Mouse (Mus musculus) gastrocnemius, postnatal 36 days (tissue): ENCODE measurements around the gene Pitpnm3. TPM values are rescaled to one million over a fixed set of nuclear protein-coding genes. Genes with fewer than 3 reads are reported as not detected.

Experiments used
- DNase-seq, 2 experiments: peaks; one replicate each; pipeline ENCODE4 v3.0.0; 2022
- intact Hi-C: fragments of 180-260 bp; cut with DNase I; formaldehyde crosslinking; loops from one replicate; pipeline ENCODE4 v1.15.1; 2025
- total RNA-seq, 2 experiments: library from RNA; stranded (reverse); gene quantifications; 2 replicates each; pipeline ENCODE4 v1.2.3; 2021

The Pitpnm3 gene
- total RNA-seq, 2 experiments from 2014 or later = 1.1 to 1.9 TPM

DNA sequence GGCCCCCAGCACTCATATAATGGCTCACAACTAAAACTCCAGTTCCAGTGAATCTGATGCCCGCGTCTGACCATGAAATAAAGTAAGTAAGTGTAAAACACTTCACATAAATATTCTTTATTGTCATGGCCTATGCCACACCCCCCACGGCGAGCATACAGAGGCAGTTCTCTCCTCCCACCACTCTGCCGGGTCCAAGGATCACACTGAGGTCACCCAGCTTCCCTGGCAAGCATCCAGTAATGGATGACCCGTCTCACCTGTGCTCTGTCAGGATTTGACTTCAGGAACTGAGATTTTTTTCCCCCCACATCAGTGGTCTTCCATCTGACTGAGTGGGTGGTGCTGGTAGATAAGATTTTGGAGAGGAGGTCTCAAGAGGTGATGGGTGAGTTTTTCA, 4.6 kb upstream of the Pitpnm3 start:
- no peak for DNase-seq
- intact Hi-C loops = no loop called here

DNA sequence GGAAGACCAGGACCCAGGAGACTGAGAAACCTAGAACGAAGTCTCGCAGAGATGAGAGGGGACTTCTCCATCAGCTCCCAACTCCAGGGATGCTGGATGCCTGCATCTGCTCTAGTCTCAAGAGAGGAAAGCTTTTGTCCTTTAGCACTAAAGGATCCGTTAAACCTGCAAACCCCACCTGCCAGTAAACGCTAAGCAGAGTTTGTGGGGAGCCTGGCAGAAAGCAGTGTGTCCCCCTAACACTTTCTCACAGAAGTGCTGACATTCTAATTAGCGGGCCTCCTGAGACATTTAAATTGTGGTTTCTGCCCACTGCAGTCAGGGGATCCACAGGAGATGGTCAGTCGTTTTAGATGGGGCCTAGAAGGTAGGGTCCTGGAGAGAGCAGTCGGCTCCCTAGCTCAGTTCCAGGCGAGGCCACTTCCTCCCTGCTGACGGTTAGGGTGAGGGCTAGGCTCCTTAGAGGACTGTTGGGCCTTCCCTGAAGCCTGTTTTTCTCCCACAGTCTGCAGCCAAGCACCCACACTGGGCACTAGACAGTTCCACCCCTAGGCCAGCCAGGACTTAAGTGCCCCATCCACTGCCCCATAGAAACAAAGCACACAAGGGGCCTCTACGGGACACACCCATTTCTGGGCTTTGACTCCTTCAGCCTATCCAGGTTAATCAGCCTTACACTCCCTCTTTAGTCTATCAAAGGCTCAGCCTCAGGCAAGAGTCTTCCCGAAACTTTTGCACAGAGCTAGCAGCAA, 829 bp upstream of the Pitpnm3 start:
- intact Hi-C loops = no loop called here
- no peak for DNase-seq

DNA sequence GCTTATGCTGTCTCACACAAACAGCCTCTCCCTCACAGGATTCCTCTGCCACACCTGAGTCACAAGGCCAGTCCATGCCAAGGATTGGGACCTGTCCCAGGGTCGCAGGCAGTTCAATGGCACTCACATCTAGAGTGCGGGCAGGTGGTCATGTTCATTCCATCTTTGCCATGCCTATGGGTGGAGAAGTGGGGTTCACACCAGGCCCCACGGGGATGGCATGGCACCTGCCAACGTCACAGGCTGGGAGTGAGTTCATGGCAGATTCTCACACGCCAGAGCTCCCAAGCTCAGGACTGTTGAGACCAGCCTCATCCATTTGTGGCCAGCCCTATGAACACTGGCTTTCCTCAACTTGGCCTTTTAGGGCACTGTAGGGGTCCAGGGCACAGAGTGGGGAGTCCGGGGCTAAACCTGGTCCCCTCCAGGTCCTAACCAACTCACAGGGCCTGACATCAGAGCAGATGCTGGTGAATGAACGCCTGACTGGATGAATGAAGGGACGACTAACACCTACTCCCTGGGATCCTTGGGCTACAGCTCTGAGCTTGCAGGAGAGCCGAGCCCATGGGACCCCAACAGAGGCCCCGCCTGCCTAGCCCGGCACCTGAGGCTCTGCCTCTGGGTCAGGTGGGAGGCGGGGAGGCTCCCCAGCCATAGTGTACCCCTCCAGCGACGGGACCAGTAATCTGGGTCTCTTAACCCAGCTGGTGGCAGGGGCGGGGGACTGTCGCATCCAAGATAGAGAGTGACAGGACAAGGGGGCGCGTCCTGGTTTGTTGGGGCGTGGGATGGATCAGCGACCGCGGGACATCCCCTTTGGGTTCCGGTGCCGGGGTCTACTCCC, 819 bp downstream of the Pitpnm3 start:
- intact Hi-C loops = loop anchor here (5.0 kb wide), 1 partner anchor 82 kb away; no protein-coding TSS in a partner anchor

DNA sequence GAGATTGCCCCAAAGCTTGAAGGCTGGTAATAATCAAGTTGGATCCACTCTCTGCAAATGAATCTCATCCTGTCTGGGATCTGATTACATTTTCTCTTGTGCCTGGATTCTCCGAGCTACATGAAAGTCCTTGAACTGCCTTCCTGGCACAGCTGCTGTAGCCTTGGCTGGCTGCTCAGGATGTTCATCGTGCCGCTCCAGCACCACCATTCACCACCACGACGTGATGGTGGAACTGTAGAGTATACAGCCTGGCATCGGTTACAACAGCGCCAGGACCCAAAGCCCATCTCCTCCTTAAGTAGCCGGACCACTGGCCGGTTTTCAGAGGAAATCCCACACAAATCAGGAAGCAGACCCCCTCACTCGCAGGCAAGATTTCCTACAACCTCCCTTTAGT, 2.5 kb downstream of the Pitpnm3 start:
- DNase-seq = no peak
- intact Hi-C loops = loop anchor here (5.0 kb wide), 1 partner anchor 81 kb away; no protein-coding TSS in a partner anchor

More for the DNA sequence above, 819 bp downstream of the Pitpnm3 start:
- DNase-seq = no peak

DNA sequence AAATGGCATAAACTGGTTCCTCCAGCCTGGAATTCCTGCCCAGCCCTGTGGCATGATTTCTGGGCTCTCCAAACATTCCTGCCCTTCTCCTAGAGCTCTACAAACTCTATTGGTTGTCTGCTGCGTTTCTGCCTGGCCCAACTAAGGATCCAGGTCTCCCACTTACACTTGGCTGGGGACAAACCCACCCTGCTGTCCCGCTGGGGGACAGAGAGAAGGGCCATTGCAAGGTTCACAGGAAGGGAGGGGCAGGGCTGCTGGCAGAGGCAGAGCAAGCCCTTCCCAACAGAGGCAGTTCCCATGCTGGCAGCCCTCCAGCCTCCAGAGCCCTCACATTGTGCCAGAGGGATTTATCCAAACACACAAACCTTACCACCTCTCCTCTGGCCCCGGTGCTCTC, 3.3 kb downstream of the Pitpnm3 start:
- DNase-seq = peak; percentile 42 to 59
- intact Hi-C loops = loop anchor here (5.0 kb wide), 1 partner anchor 80 kb away; no protein-coding TSS in a partner anchor

DNA sequence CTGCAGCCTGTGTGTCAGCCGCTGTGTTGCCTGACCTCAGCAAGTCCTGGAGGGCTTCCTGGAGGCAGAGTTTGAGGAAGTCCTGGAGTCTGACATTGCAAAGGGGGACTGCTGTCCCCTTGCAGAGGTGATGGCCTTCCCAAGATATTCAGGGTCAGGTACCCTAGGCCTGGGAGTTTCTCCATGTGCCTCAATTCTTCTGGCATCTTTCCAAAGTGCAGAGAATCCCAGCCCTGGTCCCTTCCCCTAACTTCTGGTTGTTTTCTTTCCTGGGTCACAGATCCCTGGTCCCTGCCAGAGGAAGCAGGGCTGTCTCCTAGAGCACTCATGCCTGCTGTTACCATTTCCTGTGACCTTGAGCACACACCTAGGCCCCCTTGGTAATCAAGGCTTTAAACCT, 3.9 kb downstream of the Pitpnm3 start:
- intact Hi-C loops = loop anchor here (5.0 kb wide), 1 partner anchor 79 kb away; no protein-coding TSS in a partner anchor
- no peak for DNase-seq

DNA sequence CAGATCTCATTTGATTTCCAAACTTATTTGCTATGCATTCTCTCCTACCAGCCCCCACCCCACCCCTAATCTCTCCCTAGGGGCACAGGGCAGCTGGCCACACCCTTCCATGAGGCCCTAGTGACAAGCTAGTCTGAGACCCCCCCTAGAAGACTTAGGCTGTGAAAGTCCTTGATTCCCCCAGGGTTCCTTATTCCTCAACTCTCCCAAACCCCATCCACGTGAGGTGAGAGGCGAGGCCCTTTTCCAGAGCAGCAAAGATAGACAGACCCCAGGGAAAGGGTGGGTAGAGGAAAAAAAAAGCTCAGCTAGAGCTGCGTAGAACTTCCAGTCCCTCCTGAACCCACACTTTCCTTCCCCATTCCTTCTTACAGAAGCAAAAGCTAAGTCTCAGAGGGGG, 4.7 kb downstream of the Pitpnm3 start:
- intact Hi-C loops = loop anchor here (5.0 kb wide), 1 partner anchor 79 kb away; no protein-coding TSS in a partner anchor
- no peak for DNase-seq

DNA sequence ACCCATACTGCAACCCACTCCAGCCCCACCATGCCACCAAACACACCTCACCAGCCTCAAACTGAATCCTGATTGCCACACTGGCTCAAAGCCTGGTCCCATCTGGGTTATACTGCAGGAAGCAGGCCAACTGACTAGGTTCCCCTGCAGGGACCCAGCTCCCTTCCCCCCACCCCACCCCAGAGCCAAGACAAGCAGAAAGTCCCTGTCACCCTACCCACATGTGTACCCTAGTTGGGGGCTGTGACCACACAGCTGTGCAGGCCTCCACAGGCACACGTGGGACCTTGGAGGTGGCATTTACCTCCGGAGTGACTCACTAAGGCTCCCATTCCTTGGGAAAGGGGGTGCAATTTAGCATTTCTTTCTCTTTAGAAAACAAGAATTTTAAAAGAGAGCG, 5.1 kb downstream of the Pitpnm3 start:
- intact Hi-C loops = loop anchor here (5.0 kb wide), 1 partner anchor 78 kb away; no protein-coding TSS in a partner anchor
- no peak for DNase-seq

DNA sequence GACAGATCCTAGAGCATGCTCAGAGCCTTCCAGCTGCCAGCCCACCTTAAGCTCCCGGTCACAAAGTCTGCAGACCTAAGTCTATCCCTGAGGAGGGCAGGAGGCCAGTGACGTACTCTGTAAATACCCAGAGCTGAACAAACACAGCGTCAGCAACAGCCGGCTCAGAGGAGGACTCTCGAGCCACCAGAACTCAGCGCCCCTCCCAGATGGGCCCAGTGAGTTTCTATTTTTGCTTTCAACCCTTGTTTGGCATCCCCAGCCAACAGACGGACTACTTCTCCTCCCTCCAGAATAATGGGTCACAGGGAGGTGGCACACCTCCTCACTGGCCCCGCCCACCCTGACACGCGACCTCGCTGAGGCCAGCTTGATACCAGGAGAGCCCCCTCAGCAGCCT, 5.6 kb downstream of the Pitpnm3 start:
- DNase-seq = peak; percentile 42 to 46
- intact Hi-C loops = loop anchor here (5.0 kb wide), 1 partner anchor 78 kb away; no protein-coding TSS in a partner anchor

DNA sequence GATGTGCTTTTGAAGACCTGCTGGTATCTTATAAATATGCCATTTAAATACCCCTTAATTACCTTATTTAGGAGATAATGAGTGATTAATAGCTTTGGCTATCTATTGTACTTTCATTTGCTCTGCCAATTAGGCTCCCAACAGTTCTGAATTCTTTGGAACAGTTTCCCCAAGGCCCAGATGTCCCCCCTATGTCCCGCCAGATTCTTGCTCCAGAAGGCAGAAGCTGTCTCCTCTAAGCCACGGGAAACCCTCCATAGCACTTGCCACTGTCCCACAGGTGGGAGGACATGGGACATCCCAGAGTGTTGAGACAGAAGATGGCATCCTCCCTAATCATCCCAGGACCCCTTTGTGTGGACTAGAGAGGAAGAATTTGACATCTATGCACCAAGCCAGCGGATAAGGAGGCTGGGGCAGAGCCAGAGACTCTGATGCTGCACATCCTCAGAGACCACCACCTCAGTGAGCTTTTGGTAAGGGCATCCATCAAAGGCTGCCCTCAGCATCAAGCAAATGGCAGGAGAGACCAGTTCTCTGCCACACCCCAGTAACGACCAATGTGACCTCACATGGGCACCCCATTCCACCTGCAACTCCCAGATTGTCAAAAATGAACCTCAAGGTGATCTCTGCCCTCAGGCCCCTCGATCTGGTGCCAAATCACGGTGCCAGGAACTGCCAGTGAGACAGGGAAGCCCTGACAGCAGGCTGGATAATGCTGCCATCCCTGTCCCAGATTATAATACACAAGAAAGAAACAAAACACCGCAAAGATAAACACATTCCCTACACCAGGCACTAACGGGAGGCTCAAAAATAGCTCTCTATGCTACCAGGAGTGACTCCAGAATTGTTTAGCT, 6.3 kb downstream of the Pitpnm3 start:
- DNase-seq = no peak
- intact Hi-C loops = loop anchor here (5.0 kb wide), 1 partner anchor 52 kb away; no protein-coding TSS in a partner anchor

DNA sequence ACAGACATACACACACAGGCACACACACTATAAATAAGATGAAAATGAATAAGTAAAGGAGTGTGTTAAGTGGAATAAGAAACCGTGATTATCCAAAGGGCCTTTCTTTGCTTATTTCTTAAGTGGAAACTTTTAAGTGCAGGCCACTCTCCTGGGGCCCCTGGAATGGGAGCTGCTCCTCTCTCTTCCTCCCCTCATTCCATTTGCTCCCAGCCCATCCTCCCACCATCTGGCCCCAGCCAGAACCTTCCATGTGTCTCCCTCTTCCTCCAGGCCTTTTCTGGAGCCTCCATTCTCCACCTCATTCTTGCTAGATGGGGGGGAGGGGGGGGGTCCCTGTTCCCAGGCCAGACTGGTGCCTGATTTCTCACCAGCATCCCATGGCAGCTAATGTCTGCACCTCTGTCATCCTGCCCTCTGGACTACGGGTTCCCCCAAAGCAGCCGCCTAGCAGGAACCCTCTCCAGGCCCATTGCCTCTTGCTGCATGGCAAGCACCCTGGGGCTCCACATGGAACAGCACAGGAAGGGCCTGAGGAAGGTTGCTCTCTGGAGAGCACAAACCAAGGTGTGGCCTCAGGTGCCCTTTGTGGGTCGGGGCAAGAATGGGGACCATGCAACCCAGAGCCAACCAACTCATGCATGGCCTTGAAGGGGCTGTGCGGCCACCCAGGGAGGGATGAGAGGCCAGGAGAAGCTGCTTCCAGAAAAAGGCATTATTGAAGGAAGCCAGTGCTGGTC, 8.0 kb downstream of the Pitpnm3 start:
- intact Hi-C loops = loop anchor here (5.0 kb wide), 1 partner anchor 50 kb away; no protein-coding TSS in a partner anchor
- DNase-seq = no peak

DNA sequence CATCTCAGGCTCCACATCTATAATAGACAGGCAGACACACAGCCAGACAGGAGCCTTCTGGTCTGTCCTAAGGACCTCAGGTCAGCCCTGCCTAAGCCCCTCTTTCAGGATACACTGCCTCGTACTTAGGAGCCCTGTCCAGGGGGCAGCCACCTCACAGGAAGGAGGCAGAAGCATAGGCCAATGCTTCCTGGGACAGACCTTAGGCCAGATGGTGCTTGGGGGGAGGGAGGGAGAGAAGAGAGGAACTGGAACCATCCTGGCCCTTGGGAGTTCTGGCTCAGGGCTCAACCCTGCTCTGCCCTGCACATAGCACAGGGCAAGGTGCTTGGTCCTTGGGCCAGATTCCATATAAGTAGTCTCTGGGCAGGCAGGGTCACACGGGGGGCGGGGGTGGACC, 9.8 kb downstream of the Pitpnm3 start:
- intact Hi-C loops = loop anchor here (5.0 kb wide), 1 partner anchor 48 kb away; no protein-coding TSS in a partner anchor
- DNase-seq = no peak

DNA sequence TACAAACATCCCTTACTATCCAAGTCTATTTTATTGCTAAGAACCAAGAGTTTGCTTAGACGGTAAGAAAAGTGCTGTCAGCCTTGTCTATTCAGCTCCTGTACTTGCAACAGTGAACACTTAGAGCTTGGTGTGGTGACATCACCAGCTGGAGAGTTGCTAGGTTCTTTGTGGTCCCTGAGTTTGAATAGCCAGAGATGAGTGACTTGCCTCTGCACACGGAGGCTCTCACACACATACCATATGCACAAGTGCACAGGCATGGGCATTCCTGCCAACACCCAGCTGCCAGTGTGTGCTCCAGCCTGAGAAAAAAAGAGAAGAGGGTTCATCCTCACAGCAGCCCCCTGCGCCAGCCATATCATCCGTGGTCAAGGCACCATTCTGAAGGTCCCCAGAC, 12.0 kb downstream of the Pitpnm3 start:
- intact Hi-C loops = no loop called here
- no peak for DNase-seq

DNA sequence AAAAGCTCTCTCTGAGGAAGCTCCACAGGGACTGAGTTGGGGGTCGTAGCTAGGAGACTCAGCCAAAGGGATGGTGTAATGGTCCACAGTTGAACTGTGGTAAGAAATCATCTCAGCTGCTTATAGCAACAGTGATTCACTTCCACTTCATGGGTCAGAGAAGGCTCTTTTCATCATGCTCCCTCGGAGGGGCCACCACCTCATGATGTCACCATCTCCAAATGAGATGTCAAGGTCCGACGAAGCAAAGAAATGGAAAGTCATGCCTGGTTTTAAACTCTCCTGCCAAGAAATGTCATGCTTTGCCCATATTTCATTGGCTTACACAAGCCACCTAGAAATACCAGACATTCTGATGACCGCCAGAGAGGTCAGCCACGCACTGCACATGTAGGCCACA, 15.2 kb downstream of the Pitpnm3 start:
- intact Hi-C loops = no loop called here
- no peak for DNase-seq

DNA sequence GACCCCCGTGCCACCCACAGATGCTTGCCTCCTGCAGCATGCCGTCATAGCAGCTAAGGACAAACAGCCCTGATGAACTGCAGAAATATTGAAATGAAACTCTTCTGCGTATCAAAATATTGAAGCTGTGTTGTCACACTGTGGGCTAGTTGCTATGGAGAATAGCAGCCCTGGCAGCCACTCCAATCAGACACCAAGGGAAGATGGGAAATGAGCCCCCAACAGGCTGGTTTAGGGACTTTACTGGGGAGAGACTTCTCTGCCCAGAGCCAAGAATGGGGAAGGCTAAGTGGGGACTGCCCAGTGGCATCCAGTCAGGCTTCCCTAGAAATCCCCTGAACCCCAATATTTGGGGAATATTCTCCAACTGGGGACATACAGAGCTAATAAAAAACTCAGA, 16.9 kb downstream of the Pitpnm3 start:
- intact Hi-C loops = no loop called here
- no peak for DNase-seq

DNA sequence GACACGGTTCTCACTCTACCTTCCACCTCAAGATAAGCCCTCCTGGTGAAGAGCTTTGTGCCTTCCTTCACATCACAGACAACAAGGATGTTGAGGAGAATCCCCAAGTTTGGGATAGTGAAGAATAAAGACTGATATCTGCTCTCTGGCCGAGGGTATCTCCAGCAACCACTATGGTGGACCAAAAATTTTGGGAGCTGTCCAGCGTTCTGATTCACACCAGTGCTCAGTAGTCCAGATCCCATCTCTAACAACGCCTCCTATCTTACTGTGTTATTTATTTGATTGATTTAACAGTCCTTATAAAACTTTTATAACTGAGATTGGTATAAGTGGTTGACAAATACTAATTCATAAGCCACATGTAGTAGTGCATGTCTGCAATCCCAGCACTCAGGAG, 22.3 kb downstream of the Pitpnm3 start:
- intact Hi-C loops = no loop called here
- DNase-seq = no peak

DNA sequence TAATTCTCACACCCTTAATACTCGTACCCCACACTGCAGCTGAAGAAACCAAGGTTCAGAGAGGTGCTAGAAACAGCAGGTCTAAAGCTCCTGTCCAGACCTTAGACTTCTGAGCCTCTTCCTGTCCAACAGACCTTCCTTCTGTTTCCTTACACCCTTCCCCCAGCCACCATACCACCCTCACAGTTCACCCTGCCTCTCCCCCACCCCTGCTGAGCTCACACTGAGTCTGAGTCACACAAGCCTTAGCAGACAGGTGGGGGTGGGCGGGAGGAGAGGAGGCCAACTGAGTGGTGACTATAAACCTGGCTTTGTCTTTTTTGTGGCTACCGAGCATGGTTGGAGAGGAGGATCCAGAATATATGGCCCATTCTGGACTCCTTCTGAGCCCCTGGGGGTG, 24.9 kb downstream of the Pitpnm3 start:
- intact Hi-C loops = no loop called here
- no peak for DNase-seq

DNA sequence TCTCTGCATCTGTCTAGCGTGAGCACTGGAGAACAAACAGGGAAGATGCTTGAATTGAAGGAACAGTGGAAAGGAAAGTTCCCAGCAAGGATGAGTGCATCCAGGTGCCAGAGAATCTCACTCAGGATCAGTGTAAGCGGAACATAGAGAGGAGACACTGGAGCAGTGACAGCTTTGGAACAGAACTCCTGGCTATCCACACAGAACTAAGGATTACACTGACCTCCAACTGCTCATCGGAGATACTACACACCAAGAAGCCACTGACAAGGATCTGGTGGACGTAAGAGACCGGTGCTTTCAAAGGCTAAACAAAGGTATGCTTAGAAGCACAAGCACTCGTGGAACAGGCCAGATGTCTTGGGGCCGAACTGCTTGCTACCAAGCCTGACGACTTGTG, 31.4 kb downstream of the Pitpnm3 start:
- no peak for DNase-seq
- intact Hi-C loops = no loop called here

DNA sequence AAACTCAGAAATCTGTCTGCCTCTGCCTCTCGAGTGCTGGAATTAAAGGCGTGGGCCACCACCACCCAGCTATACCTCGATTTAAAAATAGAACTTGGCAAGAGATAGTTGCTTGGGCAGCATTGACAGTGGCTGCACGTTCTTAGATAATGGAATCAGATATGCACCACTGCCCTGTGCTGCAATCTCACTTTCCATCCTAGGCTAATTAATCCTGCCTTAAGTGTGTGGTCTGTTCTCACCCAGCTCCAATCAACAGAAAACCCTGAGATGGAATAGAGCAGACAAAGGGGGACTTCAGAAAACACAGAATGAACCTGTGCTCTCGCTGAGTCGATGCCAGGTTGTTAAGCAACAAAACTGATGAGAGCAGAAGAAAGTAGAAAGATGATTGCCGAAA, 32.0 kb downstream of the Pitpnm3 start:
- DNase-seq = no peak
- intact Hi-C loops = no loop called here

DNA sequence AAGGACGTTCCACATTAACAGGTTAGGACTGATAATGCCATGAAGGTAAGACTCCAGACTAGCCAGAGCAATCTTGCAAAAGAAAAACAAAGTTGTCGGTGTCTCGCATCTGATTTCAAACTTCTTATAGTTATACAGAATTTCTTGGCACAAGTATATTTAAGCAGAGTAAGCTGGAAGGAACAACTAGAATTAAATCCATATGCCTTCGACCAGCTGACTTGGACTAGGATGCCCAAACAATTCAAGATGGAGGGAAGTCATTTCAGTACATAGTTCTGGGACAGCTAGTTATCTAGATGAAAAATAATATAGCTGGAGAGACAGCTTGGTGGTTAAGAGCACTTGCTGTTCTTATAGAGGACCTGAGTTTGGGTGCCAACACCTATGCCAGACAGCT, 34.6 kb downstream of the Pitpnm3 start:
- DNase-seq = no peak
- intact Hi-C loops = no loop called here
